Mouse (Mus musculus) midbrain, embryonic 10.5 days (tissue): ENCODE measurements around the gene Cd300e. TPM values are rescaled to one million over a fixed set of nuclear protein-coding genes. Genes with fewer than 3 reads are reported as not detected.
"Not testable (repeated sequence)": the region's sequence is repeated elsewhere in the genome, so short reads cannot be mapped to it uniquely, and the experiment has no call there.

ENCODE experiments used
- DNase-seq: peaks from one replicate; pipeline ENCODE4 v3.0.0-alpha.2; 2017; ENCODE audit warnings: low spot score
- H3K27ac ChIP-seq: fragments of 300-500 bp; sonication (generic); replicated peaks from 2 replicates; pipeline ENCODE4 v1.5.1; 2016; ENCODE audit warnings: mild to moderate bottlenecking
- H3K27me3 ChIP-seq: fragments of 300-500 bp; sonication (generic); 2 replicates; pipeline ENCODE4 v1.6.1; 2016; ENCODE audit warnings: low read depth, mild to moderate bottlenecking; ENCODE audit not compliant: poor library complexity, severe bottlenecking
- H3K36me3 ChIP-seq: fragments of 300-500 bp; sonication (generic); 2 replicates; pipeline ENCODE4 v1.6.1; 2016; ENCODE audit warnings: mild to moderate bottlenecking, moderate library complexity
- H3K4me1 ChIP-seq: fragments of 300-500 bp; sonication (generic); 2 replicates; pipeline ENCODE4 v1.6.1; 2016
- H3K4me3 ChIP-seq: fragments of 300-500 bp; sonication (generic); 2 replicates; pipeline ENCODE4 v1.5.1; 2016; ENCODE audit warnings: mild to moderate bottlenecking, moderate library complexity
- H3K9me3 ChIP-seq: fragments of 300-500 bp; sonication (generic); replicated peaks from 2 replicates; pipeline ENCODE4 v1.6.1; 2016; ENCODE audit warnings: mild to moderate bottlenecking
- WGBS: fragments of 180-500 bp; shearing (Covaris S2); methylation state at CpG from one replicate; pipeline ENCODE4 v1.1.7; 2016; 5-methylcytosine and 5-hydroxymethylcytosine counted together
- polyA plus RNA-seq: library from polyadenylated mRNA; unstranded; fragments of >200 nt; fragmentation: Nextera tagmentation; extraction: Ambion mirVana; gene quantifications from 2 replicates; pipeline ENCODE4 v1.2.1, GENCODE M21; 2016

Cd300e gene
- polyA plus RNA-seq, 1 experiment from 2014 or later, result not detected

DNA sequence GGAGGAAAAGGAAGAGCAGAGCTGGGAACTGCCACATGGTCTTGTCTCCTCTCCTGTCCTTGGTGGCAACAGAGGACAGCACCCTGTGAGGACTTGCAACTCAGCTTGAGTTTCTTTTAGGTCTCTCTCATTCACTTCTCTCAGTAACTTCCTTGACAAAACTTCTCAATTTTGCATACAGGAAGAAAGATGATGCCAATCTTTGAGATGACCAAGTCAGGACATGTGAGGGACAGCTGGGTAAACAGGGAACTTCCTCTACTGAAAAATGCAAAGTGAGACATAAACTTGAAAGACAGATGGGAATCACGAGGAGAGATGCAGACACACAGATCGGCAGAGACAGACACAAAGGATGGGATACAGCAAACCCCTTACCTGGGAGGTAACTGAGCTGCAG lies 13.7 kb downstream of the Cd300e start, which contains the start of gene Cd300ld3:
Cd300ld3 (minus strand) TSS at position 151 of the 400 bp plus-strand sequence.
- Histone ChIP-seq H3K27ac (no peak within 1 kb of the TSS), H3K36me3 (no peaks in the 10 kb centered on the region), H3K9me3 (no peaks in the 10 kb centered on the region), H3K27me3 (no peaks in the 10 kb centered on the region), H3K4me3 (no peak within 1 kb of the TSS), H3K4me1 (no peaks in the 10 kb centered on the region)
- 97% methylated on average over 2 of the region's 2 CpGs for WGBS
- DNase-seq, result no peak

DNA sequence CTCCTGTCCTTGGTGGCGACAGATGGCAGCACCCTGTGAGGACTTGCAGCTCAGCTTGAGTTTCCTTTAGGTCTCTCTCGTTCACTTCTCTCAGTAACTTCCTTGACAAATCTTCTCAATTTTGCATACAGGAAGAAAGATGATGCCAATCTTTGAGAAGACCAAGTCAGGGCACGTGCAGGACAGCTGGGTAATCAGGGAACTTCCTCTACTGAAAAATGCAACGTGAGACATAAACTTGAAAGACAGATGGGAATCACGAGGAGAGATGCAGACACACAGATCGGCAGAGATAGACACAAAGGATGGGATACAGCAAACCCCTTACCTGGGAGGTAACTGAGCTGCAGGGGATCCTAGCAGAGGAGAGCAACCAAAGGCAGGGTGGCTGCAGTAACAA lies 24.3 kb downstream of the Cd300e start, which contains the start of gene Cd300ld5:
Cd300ld5 (minus strand) TSS at position 101 of the 400 bp plus-strand sequence.
- H3K4me1 ChIP-seq, H3K27ac ChIP-seq, H3K27me3 ChIP-seq, H3K4me3 ChIP-seq, H3K9me3 ChIP-seq, H3K36me3 ChIP-seq, DNase-seq: not testable (repeated sequence)
- WGBS, result no CpG with 5 or more reads among the region's 6 CpGs

DNA sequence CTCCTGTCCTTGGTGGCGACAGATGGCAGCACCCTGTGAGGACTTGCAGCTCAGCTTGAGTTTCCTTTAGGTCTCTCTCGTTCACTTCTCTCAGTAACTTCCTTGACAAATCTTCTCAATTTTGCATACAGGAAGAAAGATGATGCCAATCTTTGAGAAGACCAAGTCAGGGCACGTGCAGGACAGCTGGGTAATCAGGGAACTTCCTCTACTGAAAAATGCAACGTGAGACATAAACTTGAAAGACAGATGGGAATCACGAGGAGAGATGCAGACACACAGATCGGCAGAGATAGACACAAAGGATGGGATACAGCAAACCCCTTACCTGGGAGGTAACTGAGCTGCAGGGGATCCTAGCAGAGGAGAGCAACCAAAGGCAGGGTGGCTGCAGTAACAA lies 35.1 kb downstream of the Cd300e start, which contains the start of gene Cd300ld4:
Cd300ld4 (minus strand) TSS at position 101 of the 400 bp plus-strand sequence.
- no CpG with 5 or more reads among the region's 6 CpGs for WGBS

DNA sequence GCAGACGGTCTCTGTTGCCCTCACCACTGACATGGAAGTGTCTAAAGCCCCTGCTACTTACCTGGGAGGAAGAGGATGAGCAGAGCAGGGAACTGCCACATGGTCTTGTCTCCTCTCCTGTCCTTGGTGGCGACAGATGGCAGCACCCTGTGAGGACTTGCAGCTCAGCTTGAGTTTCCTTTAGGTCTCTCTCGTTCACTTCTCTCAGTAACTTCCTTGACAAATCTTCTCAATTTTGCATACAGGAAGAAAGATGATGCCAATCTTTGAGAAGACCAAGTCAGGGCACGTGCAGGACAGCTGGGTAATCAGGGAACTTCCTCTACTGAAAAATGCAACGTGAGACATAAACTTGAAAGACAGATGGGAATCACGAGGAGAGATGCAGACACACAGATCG lies 45.9 kb downstream of the Cd300e start, which contains the start of gene Cd300ld2:
Cd300ld2 (minus strand) TSS at position 101 of the 400 bp plus-strand sequence.
- WGBS, result no CpG with 5 or more reads among the region's 7 CpGs
- not testable (repeated sequence) for H3K9me3 ChIP-seq, H3K4me1 ChIP-seq, DNase-seq, H3K36me3 ChIP-seq, H3K27ac ChIP-seq, H3K27me3 ChIP-seq, H3K4me3 ChIP-seq

More for the DNA sequence above, 35.1 kb downstream of the Cd300e start, which contains the start of gene Cd300ld4:
- not testable (repeated sequence) for H3K9me3 ChIP-seq, H3K36me3 ChIP-seq, H3K27ac ChIP-seq, DNase-seq, H3K4me1 ChIP-seq, H3K4me3 ChIP-seq, H3K27me3 ChIP-seq

DNA sequence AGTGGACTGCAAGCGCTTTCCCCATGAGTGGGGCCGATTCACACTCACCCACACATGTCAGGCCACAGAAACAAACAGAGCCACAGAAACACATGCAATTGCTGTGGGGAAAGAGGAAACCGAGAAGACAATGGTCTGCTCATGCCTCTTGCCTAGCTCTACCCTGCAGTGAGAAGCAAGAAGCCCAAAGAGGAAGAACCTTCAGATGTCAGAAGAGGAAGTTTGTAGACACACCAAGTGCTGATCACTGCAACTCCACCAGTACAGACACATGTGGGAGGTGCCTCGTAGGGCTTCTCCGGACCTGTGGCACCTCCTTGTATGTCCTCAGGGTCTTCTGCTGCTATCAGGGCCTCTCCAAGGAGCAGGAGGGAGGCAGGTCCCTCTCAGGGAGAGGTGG lies 57.9 kb downstream of the Cd300e start:
- Histone ChIP-seq H3K4me3 (no peak overlapping the region), H3K9me3 (no peaks in the 10 kb centered on the region), H3K27ac (no peak overlapping the region), H3K36me3 (no peaks in the 10 kb centered on the region), H3K4me1 (no peaks in the 10 kb centered on the region), H3K27me3 (no peaks in the 10 kb centered on the region)
- DNase-seq, result no peak
- 88% methylated on average over 5 of the region's 5 CpGs for WGBS

Other genes with a start within 250 kb of the Cd300e start
- 19.0 TPM in 2 replicates for gene Gprc5c, start 211.0 kb downstream of the Cd300e start, polyA plus RNA-seq
- gene Cd300a, start 172.1 kb downstream of the Cd300e start, polyA plus RNA-seq, result 0.58 and 0.93 TPM in 2 replicates
- gene Cd300lb, start 127.8 kb downstream of the Cd300e start, polyA plus RNA-seq, result 0.05 TPM in 1 of 2 replicates, not detected in the other
- gene Cd300c, start 93.0 kb downstream of the Cd300e start, polyA plus RNA-seq, result not detected in 2 replicates
- gene Cd300ld, start 72.3 kb downstream of the Cd300e start, polyA plus RNA-seq, result 0.10 TPM in 2 replicates
- 0.56 and 0.71 TPM in 2 replicates for gene Cd300c2, start 60.3 kb downstream of the Cd300e start, polyA plus RNA-seq
- gene Cd300ld2, start 46.0 kb downstream of the Cd300e start, polyA plus RNA-seq, result not detected in 2 replicates
- not detected in 2 replicates for gene Cd300ld4, start 35.2 kb downstream of the Cd300e start, polyA plus RNA-seq
- gene Cd300ld5, start 24.4 kb downstream of the Cd300e start, polyA plus RNA-seq, result not detected in 2 replicates
- not detected in 2 replicates for gene Cd300ld3, start 13.8 kb downstream of the Cd300e start, polyA plus RNA-seq
- 0.49 and 1.1 TPM in 2 replicates for gene Rab37, start 29.3 kb upstream of the Cd300e start, polyA plus RNA-seq
- gene Cd300lf, start 71.8 kb upstream of the Cd300e start, polyA plus RNA-seq, result 0.21 TPM in 1 of 2 replicates, not detected in the other
- gene Slc9a3r1, start 101.2 kb upstream of the Cd300e start, polyA plus RNA-seq, result 36.8 and 37.8 TPM in 2 replicates
- gene Tmem104, start 125.3 kb upstream of the Cd300e start, polyA plus RNA-seq, result 7.1 and 11.3 TPM in 2 replicates
- gene Nat9, start 125.7 kb upstream of the Cd300e start, polyA plus RNA-seq, result 17.8 and 19.5 TPM in 2 replicates
- gene Grin2c, start 205.1 kb upstream of the Cd300e start, polyA plus RNA-seq, result 0.02 and 0.06 TPM in 2 replicates
- gene Fdxr, start 214.9 kb upstream of the Cd300e start, polyA plus RNA-seq, result 16.7 and 19.8 TPM in 2 replicates
- 0.22 and 0.37 TPM in 2 replicates for gene Fads6, start 235.5 kb upstream of the Cd300e start, polyA plus RNA-seq
- not detected in 2 replicates for gene Otop2, start 245.0 kb upstream of the Cd300e start, polyA plus RNA-seq